31 mouse cellular contexts compared by ENCODE assay signal in the genomic region with DNA sequence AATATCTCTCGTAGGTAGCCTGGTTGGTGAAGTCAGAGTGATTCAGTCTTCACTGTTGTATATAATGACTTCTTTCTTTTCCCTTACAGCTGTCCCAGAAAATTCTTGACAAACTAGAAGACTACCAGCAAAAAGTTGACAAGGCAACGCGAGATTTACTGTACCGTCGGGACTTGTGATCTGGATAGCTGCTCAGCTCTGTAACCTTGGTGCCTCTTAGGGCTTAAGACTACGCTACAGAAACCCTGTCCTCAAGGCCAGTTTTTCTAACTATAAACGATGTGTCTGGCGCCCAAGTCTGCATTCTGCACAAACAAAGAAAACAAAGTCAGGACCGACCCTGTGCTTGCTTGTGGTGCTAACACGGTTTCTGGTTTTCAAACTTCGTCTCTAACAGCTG. TPM values are rescaled to one million over a fixed set of nuclear protein-coding genes. Genes with fewer than 3 reads are reported as not detected.
A peak's percentile ranks its signal among the peaks of the same experiment; 100 is the strongest.
DNase-seq lines count a peak whose midpoint lies in the region; ATAC-seq lines count a peak whose summit lies in the region.
"Had no signal": no experiment of that assay in that cellular context is flagged by ENCODE, and none has a peak within 500 bp of the region (broad histone marks: within the 10 kb centered on the region; RNA-seq: fewer than 3 reads in every experiment).

No protein-coding gene starts in this region.

- no peak for ATAC-seq in forebrain, embryonic 11.5 days (replicated peaks; ENCODE audit: low FRiP score)
- ATAC-seq: CD4-positive, CD25-positive, alpha-beta regulatory T cell, adult 4 months; forebrain, embryonic 13.5 days; forebrain, embryonic 16.5 days; hindbrain, embryonic 16.5 days; intestine, embryonic 15.5 days had no signal

- H3K4me3 ChIP-seq in forebrain, embryonic 11.5 days (ENCODE audit: low read depth, low read length), result no peak overlapping the region
- H3K4me3 ChIP-seq: embryonic facial prominence, embryonic 10.5 days; embryonic facial prominence, embryonic 13.5 days; erythroblast, embryonic 14.5 days; forebrain, embryonic 13.5 days; heart, embryonic 12.5 days; heart, embryonic 15.5 days; hindbrain, embryonic 10.5 days; hindbrain, embryonic 13.5 days; intestine, embryonic 15.5 days had no signal

- no peaks in the 10 kb centered on the region for H3K4me1 ChIP-seq in forebrain, embryonic 11.5 days (replicated peaks; ENCODE audit: control insufficient read depth, insufficient read depth, low read length)
- H3K4me1 ChIP-seq: embryonic facial prominence, embryonic 10.5 days; embryonic facial prominence, embryonic 13.5 days; forebrain, embryonic 13.5 days; heart, embryonic 12.5 days; heart, embryonic 15.5 days; hindbrain, embryonic 10.5 days; hindbrain, embryonic 13.5 days; intestine, embryonic 15.5 days had no signal

- H3K36me3 ChIP-seq in forebrain, embryonic 11.5 days (ENCODE audit: control insufficient read depth, insufficient read depth, low read length), result peaks cover 16% of the 10 kb centered on the region

- H3K4me2 ChIP-seq in forebrain, embryonic 11.5 days (ENCODE audit: low read depth, low read length, severe bottlenecking), result no peak overlapping the region
- H3K4me2 ChIP-seq: embryonic facial prominence, embryonic 13.5 days; forebrain, embryonic 13.5 days; heart, embryonic 12.5 days; heart, embryonic 15.5 days; hindbrain, embryonic 13.5 days; intestine, embryonic 15.5 days had no signal

- H3K27me3 ChIP-seq in forebrain, embryonic 11.5 days (ENCODE audit: control insufficient read depth, insufficient read depth, low read length), result no peaks in the 10 kb centered on the region
- H3K27me3 ChIP-seq: embryonic facial prominence, embryonic 13.5 days; forebrain, embryonic 13.5 days; heart, embryonic 12.5 days; heart, embryonic 15.5 days; hindbrain, embryonic 13.5 days; intestine, embryonic 15.5 days had no signal

- no peak overlapping the region for H3K9ac ChIP-seq in forebrain, embryonic 11.5 days (ENCODE audit: low read length)
- H3K9ac ChIP-seq: embryonic facial prominence, embryonic 13.5 days; forebrain, embryonic 13.5 days; heart, embryonic 12.5 days; heart, embryonic 15.5 days; hindbrain, embryonic 13.5 days; intestine, embryonic 15.5 days had no signal

- 96% methylated on average over 11 of the region's 11 CpGs for WGBS in forebrain, embryonic 11.5 days

- peak; percentile 39 for DNase-seq in adrenal gland, adult 8-10 months
- DNase-seq in adrenal gland, postnatal 25 days, result no peak
- DNase-seq in ovary, postnatal 36 days (ENCODE audit: low spot score), result peak; percentile 16
- DNase-seq in ovary, postnatal 14 days (ENCODE audit: low spot score), result no peak
- peak; percentile 41 to 44 for DNase-seq in adrenal gland, postnatal 36 days
- DNase-seq in forebrain, embryonic 11.5 days (ENCODE audit: low spot score), result no peak
- DNase-seq: cerebellum, adult 11-12 months; cerebellum, adult 8-10 months; cerebellum, postnatal 10 days; cerebellum, postnatal 36 days; embryo, embryonic 11 days; gastrocnemius, postnatal 10 days; gastrocnemius, postnatal 36 days; heart, postnatal 10 days; heart, postnatal 36 days; kidney, adult 11 months had no signal

- H3K9me3 ChIP-seq in forebrain, embryonic 11.5 days (ENCODE audit: control insufficient read depth, low read length), result no peaks in the 10 kb centered on the region
- H3K9me3 ChIP-seq: embryonic facial prominence, embryonic 10.5 days; embryonic facial prominence, embryonic 13.5 days; forebrain, embryonic 13.5 days; heart, embryonic 12.5 days; heart, embryonic 15.5 days; hindbrain, embryonic 10.5 days; hindbrain, embryonic 13.5 days; intestine, embryonic 15.5 days had no signal

- H3K27ac ChIP-seq in forebrain, embryonic 11.5 days (ENCODE audit: low read depth, low read length), result no peak overlapping the region
- H3K27ac ChIP-seq: embryonic facial prominence, embryonic 10.5 days; embryonic facial prominence, embryonic 13.5 days; forebrain, embryonic 13.5 days; heart, embryonic 15.5 days; hindbrain, embryonic 10.5 days; hindbrain, embryonic 13.5 days; intestine, embryonic 15.5 days had no signal

RNA-seq across cellular contexts. Expression of a gene that starts 9.8 kb away (rescaled TPM):
- 100 to 1,000 TPM in 1 of 4 experiments, 10 to 100 TPM in 3; 42.9 to 112 (median 72.3) TPM for total RNA-seq in adrenal gland, adult 8-10 months (2022)
- 65.2 and 72.0 TPM in 2 replicates for total RNA-seq in adrenal gland, postnatal 25 days (2021)
- 10 to 100 TPM; 46.3 to 52.0 TPM for total RNA-seq in adrenal gland, postnatal 36 days (2021)
- 137 and 146 TPM in 2 replicates for polyA plus RNA-seq in forebrain, embryonic 11.5 days (2014; fragmentation: Nextera tagmentation; extraction: Ambion mirVana)

RNA-seq across cellular contexts. Expression of a gene that starts 47.2 kb away (rescaled TPM):
- 1 to 10 TPM in 2 of 4 experiments, under 1 TPM in 2; 0.78 to 1.0 (median 1.00) TPM for total RNA-seq in adrenal gland, adult 8-10 months (2022)
- 0.67 and 1.5 TPM in 2 replicates for total RNA-seq in adrenal gland, postnatal 25 days (2021)
- 1 to 10 TPM; 1.0 to 1.1 TPM for total RNA-seq in adrenal gland, postnatal 36 days (2021)
- 0.89 and 0.96 TPM in 2 replicates for polyA plus RNA-seq in forebrain, embryonic 11.5 days (2014; fragmentation: Nextera tagmentation; extraction: Ambion mirVana)
- total RNA-seq: granulocyte monocyte progenitor cell, adult 5-6 weeks; MEL had no signal
- polyA plus RNA-seq: C2C12; CD4-positive, CD25-positive, alpha-beta regulatory T cell, adult 4 months; erythroblast, embryonic 14.5 days had no signal

RNA-seq across cellular contexts. Expression of a gene that starts 58.3 kb away (rescaled TPM):
- total RNA-seq in adrenal gland, adult 8-10 months (2022), result 10 to 100 TPM; 19.8 to 33.5 (median 23.4) TPM
- 19.7 and 23.4 TPM in 2 replicates for total RNA-seq in adrenal gland, postnatal 25 days (2021)
- total RNA-seq in adrenal gland, postnatal 36 days (2021), result 10 to 100 TPM; 29.7 to 32.0 TPM
- polyA plus RNA-seq in forebrain, embryonic 11.5 days (2014; fragmentation: Nextera tagmentation; extraction: Ambion mirVana), result 57.6 and 64.1 TPM in 2 replicates

Comparison
In these comparisons a context has a peak if more than half of its experiments do, and no peak if none do; other contexts are left out.
1. DNase-seq: peak in adrenal gland, adult 8-10 months (single experiment), ovary, postnatal 36 days (single experiment) and adrenal gland, postnatal 36 days (2 of 2); none in adrenal gland, postnatal 25 days (single experiment), ovary, postnatal 14 days (single experiment) and forebrain, embryonic 11.5 days (single experiment).